Mouse (Mus musculus): ENCODE measurements around the gene Abat.

Abat gene

DNA sequence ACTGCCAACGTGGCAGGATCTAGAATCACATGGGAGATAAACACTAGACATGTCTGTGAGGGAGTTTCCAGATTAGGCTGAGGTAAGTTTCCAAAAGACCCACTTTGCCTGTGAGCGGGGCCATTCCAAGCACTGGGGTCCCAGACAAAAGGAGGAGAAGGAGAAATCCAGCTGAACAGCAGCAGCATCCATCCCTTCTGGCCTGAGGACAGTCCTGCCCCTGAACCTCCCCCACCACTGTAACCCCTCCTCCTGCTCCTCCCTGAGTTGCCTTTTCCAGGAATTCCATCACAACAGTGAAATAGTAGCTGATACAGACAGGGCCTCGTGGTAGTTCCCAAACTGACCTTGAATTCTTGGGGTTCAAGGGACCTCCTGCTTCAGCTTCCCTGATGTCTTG, 63.7 kb downstream of the Abat start:
- DNase-seq = no peak

DNA sequence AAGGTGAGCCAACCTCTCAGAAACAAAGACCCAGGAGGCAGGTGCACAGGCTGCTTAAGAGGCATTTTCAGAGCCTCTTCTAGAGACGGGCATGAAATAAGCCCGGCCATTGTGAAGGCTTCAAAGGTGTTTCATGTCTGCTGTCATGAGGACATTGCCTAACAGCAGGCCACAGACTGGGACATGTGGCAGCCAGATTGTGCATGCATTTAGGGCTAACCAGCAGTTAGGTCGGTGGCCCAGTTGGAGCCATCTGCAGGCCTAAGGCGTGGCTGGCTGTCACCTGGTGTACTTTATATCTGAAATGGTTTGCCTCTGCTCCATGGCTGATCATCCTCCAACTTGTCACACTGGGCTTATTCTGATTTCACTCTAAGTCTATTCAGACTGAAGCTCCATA, 65.1 kb downstream of the Abat start:
- DNase-seq = no peak

DNA sequence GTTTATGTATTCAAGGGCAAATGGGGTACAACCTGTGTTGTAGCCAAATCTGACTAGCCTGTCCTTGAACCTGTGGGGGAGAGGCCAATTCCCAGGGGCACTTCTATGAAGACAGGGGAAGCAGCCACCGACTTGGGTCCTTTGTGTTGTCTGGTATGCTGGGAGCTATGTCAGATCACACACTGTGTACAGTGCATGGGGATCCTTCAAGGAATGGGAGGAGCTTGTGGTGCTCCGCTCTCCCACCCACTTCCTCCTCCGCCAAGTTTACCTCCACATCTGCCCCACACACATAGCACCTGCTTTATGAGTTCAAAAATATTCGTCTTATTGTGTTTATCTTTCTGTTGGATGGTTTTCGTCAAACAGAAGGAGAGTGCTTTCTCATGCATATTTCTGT, 66.3 kb downstream of the Abat start:
- DNase-seq = no peak

DNA sequence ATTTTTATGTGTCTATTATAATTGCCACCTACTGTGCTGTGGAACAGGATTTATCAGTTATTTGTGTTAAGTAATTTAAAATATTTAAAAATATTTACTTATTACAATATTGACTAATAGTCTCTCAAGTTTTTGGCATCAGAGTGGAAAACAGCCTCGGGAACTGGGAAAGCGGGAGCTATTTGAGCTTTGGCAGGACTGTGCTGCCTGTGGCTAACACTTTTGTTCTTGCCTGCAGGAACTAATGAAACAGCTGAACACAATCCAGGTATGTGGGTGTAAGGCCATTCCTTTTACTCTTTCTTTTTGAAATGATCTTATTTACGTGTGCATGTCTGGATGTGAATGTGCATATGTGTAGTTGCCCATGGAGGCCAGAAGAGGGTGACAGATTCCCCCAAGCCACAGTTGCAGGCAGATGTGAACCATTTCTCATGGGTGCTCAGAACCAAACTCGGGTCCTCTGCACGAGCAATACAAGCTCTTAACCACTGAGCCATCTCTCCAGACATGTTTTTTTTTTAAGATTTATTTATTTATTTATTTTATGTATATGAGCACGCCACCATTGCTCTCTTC, 68.5 kb downstream of the Abat start:
- no peak for DNase-seq

- no peak for DNase-seq
Measured at GRCm38 (mm10) chr16:8582579-8583295, 69.5 kb downstream of the Abat start.

GRCm38 (mm10) chr16:8584248-8584647, 71.0 kb downstream of the Abat start:
- no peak for DNase-seq

- no peak for DNase-seq
Measured at GRCm38 (mm10) chr16:8585056-8585455, 71.8 kb downstream of the Abat start.

DNA sequence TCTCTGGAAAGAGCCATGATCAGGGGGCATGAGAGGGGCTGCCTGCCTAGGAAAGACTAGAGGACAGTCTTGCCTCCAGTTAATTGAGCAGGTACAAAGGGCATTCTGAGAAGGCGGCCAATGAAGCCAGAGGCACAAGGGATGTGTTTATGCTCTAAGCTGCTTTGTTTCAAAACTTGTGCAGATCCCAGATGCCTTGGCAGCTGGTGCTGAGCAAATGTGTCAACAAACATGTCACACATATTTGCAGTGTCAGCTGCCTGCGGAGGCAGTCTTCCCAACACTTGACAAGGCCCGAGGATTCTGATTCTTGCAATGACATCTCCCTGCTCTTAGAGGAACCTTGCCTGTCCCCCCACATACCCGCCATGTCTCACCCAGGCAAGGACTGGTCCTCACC, 82.2 kb downstream of the Abat start:
- no peak for DNase-seq

DNA sequence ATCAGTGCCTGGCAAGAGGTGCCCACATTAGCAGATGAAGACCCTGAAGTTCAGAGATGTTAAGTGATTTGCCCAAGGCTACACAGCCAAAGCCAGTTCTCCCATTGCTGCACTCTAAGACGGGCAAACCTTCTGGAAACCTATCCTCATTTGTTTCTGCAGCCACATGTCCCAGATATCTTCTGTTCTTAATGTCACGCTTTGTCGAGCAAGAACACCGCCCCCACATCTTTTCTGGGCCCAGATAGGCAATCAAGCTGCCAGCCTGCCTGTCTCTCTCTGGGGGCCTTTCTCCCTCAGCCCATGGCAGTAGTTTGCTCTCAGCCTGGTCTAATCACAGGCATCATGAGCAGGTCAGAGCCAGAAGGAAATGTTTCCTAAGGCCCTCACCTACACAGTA, 83.1 kb downstream of the Abat start:
- DNase-seq = no peak

DNA sequence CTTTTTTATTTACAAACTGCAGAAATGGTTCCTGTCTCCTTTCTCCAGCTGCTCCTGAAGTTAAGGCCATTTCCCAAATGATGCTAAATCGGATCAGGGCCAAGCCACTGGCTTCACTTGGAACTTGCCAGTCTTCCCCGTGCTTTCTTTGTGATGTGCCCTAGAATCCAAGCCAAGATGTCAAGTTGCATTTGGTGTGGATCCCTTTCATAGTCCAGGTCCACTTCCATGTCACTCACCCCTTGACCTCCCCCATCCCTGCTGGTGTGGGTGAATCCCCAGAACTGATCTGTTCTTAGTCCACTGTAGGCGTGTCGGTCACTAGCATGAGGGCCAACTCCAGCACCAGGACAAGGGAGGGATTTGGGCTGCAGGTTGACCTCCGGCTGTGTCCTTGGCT, 84.3 kb downstream of the Abat start:
- DNase-seq = no peak

DNA sequence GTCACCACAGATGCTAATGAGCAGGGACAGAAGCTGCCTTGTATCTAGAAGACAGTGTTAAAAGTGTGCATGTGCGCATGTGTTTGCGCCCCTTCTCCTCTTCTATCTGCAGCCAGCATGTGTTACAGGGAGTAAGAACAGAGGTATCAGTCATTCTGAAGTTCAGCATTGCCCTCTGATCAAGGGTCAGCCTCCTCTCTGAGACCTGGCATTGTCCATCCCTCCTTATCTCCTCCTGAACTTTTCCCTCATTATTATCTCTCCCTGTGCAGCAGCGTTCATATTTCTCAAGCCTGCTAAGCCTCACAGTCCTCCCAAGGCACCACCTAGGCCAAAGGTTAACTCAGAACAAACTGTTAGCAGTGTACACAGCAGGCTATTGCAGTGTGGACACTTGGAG, 90.6 kb downstream of the Abat start:
- no peak for DNase-seq

DNA sequence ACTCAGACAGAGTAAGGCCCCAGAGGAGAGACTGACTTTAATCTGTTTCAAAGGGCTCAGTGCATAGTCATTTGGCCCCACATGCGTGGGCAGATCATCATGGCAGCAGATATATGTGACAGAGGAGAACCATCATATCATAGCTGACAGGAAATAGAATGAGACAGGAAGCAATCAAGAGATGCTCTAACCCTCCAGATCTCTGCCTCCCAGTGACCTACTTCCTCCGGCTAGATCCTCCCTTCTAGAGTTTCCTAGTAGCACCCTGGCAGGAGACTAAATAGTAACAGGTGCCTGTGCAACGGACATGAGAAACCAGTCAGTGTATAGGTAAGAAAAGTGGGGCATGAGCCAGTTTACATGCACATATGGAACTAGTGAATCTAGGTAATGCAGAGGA, 97.2 kb downstream of the Abat start:
- DNase-seq = no peak

DNA sequence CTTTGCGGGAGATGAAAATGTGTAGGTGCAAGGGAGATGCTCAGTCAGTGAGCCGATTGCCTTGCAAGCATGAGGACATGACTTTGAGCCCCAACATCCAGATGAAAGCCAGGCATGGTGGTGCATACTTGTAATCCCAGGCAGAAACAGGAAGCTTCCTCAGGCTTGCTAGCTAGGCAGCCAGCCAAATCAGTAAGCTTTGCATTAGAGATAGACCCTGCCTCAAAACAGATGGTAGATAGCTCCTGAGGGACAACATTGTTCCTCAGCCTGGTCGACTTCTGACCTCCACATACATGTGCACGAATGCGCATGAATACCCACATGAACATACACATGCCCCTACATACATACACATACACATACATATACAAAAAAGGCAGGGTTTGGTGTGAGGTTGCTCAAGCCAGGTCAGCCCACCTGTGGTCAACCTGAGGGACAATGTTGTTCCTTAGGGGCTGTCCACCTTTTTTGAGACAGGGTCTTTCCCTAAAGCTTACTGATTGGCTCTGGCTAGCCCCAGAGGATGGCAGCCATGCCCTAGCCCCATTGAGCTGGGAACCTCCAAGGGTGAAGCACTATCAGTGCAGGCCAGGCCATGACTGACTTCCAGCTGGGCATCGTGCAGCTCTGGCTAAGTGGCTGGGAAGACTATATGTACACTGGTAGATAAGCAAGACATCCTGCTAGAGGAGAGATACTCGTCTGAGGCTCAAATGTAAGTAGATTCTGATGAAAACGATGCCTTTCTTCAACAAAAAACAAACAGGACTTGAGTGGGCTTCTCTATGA, 99.2 kb downstream of the Abat start:
- DNase-seq = no peak

GRCm38 (mm10) chr16:8613039-8613438, 99.8 kb downstream of the Abat start:
- DNase-seq = no peak

DNA sequence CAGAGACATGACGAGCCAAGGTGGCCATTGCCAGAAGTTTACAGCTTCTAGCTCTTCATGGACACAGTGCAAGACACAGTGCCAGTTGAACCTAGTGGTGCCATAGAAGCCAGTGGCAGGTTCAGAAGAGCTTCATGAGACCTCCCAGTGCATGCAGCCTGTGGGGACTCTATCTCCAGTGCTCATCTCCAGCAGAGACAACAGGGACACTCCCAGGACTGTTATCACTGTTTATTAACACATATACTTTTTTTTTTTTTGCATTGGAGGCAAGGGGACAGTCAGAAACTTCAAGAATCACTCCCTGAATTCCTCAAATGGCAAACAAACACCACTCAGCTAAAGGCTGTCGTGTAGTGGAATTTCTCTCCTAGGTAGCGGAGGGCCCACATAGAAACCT, 100.2 kb downstream of the Abat start:
- DNase-seq = no peak

- DNase-seq = no peak
Measured at GRCm38 (mm10) chr16:8619659-8620314, 106.6 kb downstream of the Abat start.

DNA sequence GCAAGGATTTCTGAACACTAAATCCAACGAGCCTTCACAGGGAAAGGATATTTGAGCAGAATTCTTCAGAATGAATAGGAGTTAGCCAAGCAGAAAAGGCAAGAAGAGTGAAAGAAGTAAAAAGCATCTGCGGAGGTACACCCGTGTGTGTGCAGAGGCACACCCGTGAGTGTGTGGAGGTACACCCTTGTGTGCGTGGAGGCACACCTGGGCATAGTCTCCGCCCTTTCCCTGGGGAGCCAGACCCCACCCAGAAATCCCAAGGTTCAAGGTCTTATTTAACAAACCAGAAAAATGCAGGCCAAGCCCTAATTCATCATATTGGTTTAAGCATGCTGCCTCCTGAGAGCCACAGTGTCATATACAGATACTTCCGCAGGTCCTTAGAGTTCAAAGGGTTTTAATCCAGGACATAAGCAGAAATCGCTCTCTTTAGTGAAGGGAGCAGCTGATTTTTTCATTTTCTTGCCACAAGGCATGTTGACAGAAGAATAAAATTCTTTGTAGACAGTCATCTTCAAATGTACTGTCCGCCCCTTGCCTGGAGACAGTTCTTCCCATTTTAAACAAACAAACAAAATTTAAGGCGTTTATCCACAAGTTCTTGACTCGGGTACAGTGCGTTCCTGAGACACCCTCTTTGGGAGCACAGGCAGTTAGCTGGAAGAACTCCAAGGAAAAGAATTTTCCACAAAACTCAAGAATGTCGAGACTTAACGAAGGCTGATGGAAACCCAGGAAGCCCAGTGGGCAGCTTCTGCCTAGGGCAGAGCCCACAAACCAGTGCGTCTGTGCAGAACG, 107.3 kb downstream of the Abat start:
- DNase-seq = peak in 1 of 2 experiments; percentile 43

GRCm38 (mm10) chr16:8630419-8630818, 117.2 kb downstream of the Abat start:
- no peak for DNase-seq

DNA sequence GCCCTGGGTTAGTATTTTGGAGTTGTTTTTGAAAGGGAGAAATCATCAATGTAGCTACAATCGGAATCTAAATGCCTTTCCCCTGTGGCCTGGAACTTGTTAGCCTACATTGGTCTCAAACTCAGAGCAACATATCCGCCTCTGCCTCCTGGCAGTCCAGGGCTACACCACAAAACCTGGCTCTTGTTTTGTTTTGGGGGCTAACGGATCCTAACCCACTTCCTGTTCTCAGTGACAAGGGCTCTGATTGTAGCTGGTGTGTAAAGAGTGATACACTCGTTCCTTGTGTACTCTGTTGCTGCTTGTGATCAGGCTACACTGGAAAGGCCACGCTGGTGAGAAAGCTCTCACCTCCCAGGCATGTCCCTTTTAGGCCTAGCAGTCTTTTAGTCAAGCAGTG, 118.2 kb downstream of the Abat start:
- DNase-seq = no peak

GRCm38 (mm10) chr16:8636867-8637216, 123.6 kb downstream of the Abat start:
- DNase-seq = no peak

DNA sequence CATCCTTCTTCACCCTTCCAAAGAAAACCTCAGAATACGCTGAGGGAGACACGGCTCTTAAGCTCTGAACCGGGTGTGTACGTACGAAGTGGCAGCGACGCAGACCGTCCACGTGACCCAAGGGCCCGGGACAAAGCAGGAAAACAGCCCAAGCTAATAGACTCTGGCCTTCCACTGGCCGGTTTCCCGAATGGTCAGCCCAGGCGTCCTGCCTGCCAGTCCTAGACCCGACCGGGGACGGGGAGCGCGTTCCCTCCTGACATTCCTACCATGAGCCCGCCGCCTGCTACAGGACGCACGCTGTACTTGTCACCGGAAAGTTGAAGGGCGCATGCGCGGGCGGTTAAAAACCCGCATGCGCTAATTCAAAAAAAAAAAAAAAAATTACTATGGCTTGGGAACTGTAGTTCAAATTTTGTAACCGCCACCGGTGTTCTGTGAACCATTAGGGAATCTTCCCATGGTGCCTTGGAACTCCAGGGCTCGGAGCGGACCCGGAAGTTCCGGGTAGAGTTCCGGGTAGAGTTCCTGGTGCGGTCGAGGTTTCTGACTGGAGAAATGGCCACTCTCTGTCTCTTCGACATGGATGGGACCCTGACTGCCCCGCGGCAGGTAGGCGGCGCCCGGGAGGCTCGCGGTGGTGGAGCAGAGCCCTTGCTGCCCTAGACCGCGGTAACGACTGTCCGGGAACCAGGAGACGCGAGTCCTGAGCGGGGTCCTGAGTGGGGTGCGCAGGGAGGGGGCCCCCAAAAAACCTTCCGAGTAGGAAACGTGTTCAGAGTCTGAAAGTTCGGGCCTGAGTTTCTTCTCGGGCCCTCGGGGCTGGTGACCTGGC, 124.2 kb downstream of the Abat start, which contains the start of the genes Pmm2 and Tmem186:
Gene Pmm2 (plus strand): TSS at position 458 of the 835 bp plus-strand sequence.
Gene Tmem186 (minus strand): TSS at position 496 of the 835 bp plus-strand sequence.
- DNase-seq = peak; percentile 89 to 93

DNA sequence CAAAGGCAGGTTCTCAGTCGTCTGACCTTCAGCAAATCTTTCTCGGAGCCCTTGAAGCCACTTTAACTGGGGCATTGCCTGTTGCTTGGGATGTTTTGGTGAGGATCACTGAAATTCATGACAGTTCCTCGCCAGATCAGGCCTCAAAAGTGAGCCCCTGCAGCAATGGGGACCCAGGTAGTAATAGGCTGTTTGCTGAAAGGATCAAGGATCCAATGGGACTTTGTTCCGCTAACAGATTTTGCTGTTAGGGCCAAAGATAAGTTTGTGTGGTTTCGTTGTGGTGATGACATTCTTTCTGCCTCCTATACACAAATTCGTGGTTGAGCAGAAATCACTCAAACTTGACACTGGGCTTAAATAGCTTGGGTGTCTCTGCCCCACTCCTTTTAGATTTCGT, 124.9 kb downstream of the Abat start:
- no peak for DNase-seq

Data from kidney, postnatal 36 days (tissue).